Mouse (Mus musculus) lung, postnatal 14 days (tissue): Measurements from ENCODE around the gene Parva.

ENCODE experiments used
- DNase-seq: peaks from one replicate; pipeline ENCODE4 v3.0.0; 2021

Gene Parva

DNA sequence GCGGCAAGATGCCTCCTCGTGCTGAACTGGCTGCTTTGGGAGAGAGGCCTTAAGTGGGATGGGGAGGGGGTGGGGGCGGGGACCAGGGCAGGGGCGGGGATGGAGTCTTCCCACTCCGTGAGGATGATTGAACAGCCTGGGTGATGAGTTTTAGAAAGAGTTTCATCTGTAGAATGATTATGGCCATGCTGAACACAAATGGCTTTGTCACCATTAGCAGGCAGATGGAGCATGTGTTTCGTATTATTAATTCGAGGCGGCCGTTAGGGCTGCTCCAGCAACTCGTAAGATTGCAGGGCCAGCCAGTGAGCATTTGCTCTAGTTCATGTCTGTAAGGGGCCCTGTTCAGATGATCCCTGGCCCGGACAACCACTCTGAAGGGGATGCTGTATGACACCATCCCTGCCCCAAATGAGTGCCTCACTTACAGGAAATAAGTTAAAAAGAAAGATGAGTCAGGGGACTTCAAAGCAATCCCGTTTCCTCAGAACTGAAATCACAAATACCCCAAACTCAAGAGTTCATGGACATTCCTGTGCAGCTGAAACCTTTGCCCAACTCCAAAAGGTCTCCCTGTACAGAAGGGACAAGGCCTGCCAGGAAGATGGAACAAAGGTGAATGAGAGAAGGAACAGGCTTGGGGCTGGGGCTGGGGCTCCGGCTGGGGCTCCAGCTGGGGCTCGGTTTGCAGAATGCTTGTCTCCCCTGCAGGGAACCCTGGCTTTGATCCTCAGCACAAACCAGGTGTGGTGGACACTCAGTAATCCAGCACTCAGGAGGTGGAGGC, 46.5 kb downstream of the Parva start:
- DNase-seq, result no peak

DNA sequence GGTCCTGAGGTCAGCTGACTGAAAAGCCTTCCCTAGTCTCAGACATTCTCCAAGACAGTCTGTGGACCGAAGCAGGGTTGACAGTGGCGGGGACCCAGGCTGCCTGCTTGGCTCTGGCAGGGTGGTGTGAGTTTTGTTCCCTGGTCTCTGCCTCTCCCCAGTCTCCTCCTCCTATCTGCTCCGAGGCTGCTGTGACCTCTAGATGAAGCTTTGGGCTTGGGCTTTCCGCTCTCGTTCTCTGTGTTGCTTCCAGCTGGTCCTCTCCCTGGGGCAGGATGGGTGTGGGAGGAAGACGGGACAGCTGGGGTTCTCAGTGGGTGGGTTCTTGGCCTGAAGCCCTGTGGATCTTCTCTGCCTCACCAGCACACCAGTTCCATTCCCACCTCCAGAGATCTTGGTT, 51.8 kb downstream of the Parva start:
- DNase-seq, result peak; percentile 59

DNA sequence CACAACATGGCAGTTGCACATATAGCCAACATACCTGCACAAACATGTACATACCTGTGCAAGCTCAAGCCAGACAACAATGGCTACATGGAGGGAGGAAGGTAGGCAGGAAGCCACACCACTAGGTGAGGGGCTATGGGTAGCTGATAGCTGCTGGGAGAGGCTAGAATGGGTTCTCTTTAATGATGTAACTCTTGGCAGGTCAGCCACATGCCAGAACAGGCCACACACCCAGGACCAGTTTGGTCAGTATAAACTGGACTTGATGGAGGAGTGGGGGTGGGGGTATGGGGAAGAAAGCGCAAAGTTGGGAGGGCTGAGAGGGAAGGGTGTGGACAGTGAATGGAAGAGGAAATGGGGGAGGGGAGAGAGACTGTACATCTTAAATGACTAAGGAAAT, 53.7 kb downstream of the Parva start:
- no peak for DNase-seq

DNA sequence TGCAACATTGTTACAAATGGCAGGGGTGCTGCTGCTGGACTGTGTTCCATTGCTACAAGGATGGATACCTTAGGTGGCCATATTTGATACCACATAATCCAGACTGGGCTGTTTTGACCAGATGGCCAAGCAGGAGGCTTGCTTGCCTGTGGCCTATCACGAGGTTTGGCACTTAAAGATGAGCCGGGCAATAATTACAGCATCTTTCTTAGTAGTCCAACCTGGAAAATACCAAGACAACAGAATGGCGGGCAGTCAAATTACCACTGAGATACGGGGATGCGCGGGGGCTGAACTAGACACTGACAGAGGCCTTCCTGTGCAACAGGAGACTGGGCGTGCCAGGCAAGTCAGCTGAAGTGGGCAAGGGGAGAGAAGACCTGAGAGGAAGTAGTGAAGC, 55.3 kb downstream of the Parva start:
- DNase-seq, result no peak

DNA sequence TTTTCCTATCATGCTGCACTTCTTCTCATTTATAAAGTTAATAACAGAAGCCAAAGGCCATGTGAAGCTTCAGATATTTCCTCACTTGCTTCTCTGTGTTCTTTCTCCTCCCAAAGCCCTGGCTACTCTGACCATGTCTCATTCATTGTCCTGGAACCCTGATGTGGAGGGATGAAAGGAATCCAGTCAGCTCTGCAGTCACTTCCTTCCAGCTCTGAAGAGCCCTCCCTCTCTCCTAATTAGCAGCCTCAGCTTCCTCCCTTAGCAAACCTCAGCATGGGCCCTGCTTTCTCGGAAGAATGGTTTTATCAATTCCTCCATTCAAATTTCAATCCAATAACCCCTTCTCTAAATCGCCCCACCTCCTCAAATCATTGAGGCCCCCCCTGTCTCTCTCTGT, 56.1 kb downstream of the Parva start:
- no peak for DNase-seq

DNA sequence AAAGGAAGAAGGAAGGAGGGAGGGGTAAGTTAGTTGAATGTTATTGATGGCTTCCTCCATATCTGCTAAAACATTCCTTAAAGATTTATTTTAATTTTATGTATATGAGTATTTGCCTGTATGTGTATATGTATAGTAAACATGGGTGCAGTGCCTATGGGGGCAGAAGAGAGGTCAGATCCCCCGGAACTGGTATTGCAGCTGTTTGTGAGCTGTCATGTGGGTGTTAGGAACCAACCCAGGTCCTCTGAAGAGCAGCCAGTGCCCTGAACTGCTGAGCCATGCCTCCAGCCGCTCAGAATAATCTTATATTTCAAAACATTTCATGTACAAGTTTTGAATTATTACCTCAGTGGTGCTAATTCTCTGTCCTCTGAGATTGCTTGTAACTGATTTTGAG, 63.5 kb downstream of the Parva start:
- no peak for DNase-seq

DNA sequence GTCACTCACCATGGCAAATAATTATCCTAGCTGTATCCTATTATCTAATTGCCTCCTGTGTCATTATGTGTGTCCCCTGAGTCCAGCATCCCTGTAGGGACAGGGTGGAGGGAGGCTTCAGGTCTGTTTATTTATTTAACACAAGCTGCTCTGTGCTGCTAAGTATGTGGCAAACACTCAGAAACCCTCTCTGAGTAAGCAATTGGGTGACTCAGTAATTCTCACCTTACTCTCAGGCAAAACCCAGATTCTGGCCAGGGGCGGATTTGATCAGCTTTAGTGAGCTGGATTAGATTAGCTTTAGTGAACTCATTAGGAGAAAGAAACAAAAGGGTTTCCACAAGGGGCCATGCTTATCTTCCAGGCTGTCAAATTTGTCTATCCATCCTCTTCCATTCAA, 64.4 kb downstream of the Parva start:
- no peak for DNase-seq

DNA sequence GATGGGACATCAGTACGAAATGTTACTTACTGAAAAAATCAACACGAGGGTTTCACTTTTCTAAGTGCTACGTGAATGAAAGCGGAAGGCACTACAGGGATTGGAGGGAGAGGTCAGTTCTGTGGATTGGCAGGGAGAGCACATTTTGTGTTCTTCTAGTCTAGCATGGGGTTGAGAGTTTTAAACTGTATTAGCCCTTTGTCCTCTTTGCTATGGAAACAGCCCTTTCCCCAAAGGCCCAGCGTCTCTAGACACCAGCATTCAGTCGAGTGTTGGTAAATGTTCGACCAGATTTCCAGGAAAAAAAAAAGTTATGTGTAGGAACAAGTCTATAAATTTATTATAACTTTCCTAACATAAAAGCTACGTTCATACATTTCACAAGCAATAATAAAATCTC, 68.6 kb downstream of the Parva start:
- no peak for DNase-seq

DNA sequence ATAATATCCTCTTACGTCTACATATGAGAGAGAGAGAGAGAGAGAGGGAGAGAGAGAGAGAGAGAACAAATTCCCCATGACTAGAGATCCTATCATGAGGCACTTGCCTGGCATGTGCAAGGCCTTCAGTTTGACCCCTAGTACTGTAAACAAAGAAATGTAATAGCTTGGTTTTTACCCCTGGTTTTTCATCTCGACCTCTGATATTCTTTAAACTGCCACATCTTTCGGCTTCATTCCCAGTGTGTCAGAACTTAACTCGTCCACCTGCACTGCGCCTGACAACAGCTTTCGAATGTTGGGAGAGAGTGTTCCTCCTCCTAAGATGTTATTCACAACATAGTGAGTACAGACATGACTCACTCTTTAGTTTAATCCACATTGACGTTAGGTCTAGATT, 69.6 kb downstream of the Parva start:
- no peak for DNase-seq

DNA sequence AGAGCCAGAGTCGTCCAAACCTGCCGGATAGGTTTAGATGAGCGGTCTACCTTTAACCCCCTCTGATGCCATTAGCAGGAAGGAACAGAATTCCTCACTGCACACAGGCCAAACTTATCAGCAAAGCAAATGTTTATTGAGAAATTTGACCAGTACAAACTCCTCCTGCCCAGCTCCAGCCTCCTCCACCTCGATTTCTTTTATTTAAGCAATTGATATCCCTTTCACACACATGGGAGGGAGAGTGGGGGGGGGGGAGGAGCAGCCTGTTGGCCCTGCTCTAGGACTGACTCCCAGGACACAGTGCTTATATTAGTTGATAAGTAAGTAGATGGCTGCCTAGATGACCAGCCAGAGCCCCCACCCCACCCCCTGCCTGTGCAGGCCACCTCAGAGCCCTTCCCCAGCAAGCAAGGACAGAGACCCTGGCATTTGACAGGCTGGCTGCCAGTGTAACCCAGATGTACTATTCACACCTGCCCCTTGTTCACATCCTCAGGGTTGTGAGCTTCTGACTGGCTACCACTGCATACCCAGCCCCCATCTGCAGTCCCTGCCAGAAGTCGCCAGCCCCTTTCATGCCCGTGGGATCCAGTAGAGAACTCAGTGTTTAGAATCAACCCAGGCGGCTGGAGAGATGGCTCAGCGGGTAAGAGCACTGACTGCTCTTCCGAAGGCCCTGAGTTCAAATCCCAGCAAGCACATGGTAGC, 71.4 kb downstream of the Parva start:
- DNase-seq, result no peak

DNA sequence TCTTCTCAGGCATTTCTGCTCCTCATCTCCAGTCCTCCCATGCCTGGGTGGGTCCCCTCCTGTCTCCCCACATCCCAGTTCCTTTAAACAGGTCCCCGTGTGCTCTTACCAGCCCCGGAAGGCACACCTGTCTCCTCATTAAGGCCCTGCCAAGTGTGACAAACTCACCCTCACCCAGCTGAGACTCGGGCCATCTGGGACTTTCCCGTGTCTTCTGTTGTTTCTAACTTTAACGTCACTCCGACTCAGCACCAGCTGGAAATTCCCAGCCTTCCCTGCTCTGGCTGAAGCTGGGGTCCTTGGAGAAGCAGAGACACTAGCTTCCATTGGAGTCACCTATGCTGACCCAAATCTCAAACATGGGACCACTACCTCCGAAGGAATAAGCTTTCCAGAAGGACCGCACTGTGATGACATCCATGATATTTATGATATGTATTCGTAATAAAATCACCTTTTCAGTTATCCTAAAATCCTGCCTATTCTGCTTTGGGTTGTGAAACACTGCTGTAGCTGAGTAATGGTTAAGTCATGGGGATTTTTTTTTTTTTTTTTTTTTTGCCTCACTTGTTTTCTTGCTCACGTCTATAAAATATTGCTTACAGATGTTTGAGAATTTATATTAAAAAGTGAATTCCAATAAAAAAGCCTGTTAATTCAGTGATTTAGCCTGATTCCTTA, 72.3 kb downstream of the Parva start:
- DNase-seq, result no peak

DNA sequence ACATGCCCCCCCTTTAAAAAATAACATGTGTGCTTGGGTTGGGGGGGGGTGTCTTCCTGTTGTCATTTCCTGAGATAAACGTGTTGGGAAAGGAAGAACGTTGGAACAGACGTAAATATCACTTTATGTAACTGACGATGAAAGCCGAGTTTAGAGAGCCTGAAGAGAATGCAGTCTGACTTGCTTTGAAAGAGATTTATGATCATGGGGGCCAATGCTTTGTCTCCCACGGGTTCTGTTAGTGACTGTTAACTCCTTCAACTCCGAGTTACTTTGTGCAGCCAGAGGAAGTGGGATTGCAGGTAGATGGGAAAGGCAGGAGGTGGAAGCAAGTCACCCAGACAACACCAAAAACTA, 72.8 kb downstream of the Parva start:
- DNase-seq, result no peak

DNA sequence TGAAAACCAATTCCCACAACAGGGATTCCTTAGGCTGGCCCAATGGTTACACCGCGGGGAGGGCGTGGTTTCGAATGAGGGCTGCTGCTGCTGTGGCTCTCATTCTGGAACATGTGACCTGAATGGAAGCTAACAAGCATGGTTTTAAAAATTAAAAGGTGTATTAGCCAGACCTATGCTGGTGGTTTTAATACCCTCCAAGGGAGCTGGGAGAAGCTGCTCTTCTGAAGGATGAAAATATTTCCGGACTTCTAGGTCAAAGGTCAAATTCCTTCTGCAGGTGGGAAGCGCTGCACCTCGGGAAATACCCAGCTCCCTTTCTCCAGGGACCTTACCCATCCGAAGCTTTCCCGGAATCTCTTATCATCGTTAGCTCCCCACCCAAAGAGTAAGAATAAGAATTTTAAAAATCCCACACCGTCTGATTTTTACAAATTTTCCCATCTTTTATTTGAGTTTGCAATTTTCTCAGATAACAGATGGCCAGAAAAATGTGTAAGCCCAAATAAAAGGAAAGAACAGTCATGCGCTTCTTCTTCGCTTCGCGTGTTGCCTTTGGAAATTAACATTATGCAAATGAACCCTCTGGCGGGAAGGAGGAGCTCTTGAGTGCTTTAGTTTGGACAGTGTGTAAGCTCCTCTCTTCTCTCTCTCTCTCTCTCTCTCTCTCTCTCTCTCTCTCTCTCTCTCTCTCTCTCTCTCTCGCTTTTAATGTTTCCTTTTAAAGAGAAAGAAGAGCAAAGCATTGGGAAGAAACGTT, 74.9 kb downstream of the Parva start:
- no peak for DNase-seq

DNA sequence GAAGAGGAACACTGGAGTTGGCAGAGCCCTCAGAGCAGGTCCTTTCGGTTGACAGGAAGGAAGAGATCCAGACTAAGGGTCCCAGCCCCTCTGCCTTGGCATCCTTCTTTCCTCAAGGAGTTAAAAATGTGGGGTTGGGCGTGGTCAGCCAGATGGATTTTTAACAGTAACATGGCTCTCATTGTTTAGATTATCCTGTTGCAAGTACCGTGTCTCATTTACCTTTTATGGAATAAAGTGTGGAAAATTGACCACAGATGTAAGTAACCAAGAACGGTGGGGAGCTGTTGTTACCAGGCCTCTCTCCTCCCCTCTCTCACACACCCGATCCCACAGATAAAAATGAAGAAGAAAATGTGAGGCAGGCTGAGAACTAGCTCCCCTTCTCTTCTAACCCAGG, 75.5 kb downstream of the Parva start:
- no peak for DNase-seq

DNA sequence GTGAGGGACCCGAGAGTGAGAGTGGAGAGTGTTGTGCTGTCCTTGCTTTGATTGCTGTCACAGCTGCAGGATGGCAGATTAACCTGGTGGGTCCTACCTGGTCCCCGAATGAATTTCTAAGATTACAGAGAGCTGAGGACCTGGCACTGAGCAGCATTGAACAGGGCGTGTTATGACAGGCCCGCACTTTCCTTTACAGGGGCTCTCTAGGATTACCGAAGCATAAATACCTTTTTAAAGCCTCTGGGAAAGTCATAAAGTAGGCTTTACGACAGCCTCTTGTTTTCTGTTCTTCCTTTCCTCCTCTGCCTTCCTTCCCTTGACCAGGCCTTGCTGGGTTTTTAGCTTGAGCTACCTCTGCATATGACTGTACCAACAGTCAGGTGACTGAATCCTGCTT, 76.1 kb downstream of the Parva start:
- no peak for DNase-seq

DNA sequence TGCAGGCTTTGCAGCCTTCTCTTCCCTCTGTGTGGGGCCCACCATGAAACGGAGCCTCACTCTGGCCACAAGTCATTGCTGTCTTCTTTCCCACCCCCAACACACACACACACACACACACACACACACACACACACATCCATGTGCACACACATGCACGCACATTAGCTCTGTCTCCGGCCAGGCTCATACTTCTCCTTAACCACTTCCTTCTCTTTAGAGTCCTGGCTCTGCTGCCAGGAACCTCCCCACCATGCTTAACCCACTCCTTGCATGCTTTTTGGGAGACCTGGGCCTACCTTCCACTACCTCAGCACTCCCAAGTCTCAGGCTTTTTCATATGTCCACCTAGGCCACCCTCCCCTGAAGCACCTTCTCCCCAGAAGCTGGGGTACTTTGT, 76.6 kb downstream of the Parva start:
- DNase-seq, result no peak

DNA sequence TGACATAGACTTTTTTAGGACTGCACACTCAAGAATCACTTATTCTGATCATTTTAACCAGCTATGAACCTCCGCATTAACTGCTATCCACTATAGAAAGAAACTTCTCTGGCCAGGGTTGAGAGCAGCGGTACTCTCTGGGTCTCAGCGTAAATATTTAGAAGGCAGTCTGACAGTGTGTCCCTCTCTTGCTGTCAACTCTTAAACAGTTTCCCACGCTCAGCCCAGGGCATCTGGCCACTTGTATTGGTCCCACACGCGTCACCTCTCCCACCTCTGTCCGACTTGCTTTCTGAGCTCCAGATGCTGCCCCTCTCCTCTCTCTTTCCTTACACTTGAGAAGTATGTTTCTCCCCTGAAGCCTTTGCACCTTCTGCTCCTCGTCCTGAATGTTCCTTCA, 81.8 kb downstream of the Parva start:
- DNase-seq, result no peak

DNA sequence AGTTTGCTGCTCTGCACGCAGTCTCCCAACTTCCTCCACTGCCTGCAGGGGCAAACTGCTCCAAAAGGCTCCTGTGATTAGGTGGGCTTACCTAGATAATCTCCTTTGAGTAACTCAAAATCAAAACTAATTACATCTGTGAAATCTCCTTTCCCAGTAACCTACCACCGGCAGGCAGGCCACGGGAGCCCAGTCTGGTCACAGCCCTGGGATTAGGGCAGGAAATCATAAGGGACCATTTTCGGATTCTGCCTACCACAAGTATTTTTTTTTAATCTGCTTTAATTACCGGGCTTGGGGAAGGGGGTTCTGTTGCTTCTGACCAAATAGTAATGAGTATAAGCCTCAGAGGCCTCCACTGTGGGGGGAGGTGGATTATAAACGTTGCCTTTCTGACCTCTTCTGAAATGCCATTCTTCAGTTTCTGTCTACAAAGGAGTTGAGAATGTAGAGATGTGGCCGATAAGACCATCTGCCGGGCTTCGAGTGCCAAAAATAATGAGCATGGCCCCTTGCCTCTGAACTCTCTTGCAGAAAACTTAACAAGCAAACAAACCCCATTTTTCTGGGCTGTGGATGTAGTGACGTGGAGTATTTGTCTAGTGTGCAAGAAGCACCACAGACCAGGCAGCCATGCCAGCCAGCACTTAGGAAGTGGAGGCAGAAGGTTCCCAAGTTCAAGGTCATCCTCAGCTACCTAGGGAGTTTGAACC, 83.2 kb downstream of the Parva start:
- DNase-seq, result no peak

DNA sequence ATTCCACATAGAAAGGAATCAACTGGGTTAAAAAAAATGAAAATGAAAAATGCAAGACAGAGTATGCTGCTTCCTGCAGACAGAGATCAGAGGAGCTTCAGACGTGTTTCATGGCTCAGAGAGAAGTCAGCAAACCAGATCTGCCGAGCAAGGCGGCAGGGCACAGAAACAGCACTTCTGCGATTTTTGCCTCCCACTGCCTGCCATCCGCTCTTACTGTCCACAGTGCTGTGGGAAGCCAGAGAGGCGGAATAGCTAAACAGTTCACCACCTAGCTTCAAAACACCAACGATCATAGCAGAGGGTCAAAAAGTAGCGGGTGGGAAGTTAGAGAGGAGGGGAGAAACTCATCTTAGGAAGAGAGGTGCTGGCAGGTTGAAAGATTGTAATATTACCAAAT, 84.0 kb downstream of the Parva start:
- DNase-seq, result no peak

DNA sequence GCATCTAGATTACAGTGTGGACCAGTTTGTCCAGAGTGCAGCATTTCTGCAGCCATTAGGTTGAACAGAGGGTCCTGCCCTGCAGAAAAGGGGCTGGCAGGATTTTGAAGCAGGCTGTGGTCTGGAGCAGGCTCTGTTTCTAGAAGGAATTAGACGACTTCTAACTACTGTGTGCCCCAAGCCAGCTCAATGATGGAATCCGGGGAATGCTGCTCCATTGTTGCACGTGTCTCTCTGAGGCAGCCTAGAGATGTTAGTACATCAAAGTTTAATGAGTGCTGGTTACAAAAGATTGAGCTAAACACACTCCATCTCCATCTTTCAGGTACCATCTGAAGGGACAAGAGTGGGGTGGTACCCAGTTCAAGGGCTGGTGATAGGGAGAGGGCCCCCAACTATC, 85.0 kb downstream of the Parva start:
- no peak for DNase-seq

DNA sequence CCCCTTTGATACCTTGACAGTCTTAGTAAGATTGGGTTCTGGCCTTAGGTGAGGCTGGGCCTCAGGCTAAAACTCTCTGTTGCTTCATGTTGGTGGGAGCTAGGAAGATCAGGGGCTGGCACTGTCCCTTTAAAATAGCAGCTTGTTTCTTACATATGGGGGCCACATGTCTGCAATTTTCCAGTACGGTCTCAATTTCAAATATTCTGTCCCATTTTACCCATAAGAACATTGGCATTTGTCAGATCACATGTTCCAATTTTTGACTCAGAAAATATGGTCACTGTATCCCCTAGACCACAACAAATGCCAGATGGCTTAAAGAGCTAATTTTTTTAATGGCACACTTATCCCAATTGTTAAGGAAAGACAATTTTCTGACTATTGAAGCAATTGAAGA, 85.6 kb downstream of the Parva start:
- no peak for DNase-seq

DNA sequence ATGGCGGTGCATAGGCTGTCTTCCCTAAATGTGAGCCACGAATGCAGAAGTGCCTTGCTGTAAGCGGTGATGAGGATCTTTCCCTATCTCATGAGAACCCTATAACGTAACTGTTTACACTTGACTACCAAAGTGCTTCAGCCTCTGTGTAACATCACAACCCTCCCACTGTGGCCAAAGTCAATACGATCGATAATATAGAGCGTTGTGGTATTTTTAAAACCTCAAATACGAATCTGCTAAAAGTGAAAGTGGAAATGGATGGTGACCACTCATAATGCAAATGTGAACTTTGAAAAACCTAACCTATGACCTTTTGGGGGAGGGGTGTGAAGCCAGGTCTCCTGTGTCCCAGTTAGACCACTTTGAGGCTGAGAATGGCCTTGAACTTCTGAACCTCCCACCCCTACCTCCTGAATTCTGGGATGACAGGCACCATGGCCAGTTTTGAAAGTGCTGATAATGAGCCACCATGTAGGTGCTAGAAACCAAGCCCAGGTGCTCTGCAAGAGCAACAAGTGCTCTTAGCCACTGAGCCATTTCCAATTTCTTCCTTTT, 87.4 kb downstream of the Parva start:
- no peak for DNase-seq

DNA sequence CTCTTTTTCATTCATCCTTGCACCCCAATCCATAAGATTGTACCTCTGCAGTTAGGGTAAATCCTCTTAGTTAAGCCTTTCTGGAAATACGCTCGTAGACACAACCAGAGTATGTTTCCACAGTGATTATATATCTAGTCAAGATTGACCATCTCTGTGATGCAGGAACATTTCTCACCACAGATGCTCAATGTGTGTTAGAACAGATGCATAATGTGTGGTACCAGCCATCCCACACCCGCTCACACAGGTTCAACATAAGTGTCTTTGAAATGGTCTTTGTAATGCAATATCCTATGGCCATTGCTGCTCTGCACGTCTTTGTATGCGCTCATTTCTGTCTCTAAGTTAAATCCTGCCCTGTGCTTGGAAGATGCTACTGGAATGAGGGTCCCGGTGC, 98.2 kb downstream of the Parva start:
- no peak for DNase-seq
